Mouse (Mus musculus) embryonic facial prominence, embryonic 12.5 days (tissue): ENCODE results near the gene Ephb3. TPM values are rescaled to one million over a fixed set of nuclear protein-coding genes. Genes with fewer than 3 reads are reported as not detected.

Experiments used
- ATAC-seq: fragments of 200-750 bp; cut with Nextera tagmentation; 2 replicates; pipeline ENCODE4 v1.8.0; 2017; ENCODE audit not compliant: insufficient number of reproducible peaks, insufficient read depth, low FRiP score, low TSS enrichment
- H3K27ac ChIP-seq: fragments of 300-500 bp; sonication (generic); 2 replicates; pipeline ENCODE4 v1.5.1; 2016; ENCODE audit warnings: mild to moderate bottlenecking
- H3K27me3 ChIP-seq: fragments of 300-500 bp; sonication (generic); 2 replicates; pipeline ENCODE4 v1.6.1; 2016; ENCODE audit warnings: mild to moderate bottlenecking, moderate library complexity
- H3K36me3 ChIP-seq: fragments of 300-500 bp; sonication (generic); 2 replicates; pipeline ENCODE4 v1.6.1; 2016; ENCODE audit warnings: mild to moderate bottlenecking
- H3K4me1 ChIP-seq: fragments of 300-500 bp; sonication (generic); 2 replicates; pipeline ENCODE4 v1.6.1; 2016
- H3K4me2 ChIP-seq: fragments of 300-500 bp; sonication (generic); replicated peaks from 2 replicates; pipeline ENCODE4 v1.6.1; 2016; ENCODE audit warnings: mild to moderate bottlenecking, moderate library complexity
- H3K4me3 ChIP-seq: fragments of 300-500 bp; sonication (generic); 2 replicates; pipeline ENCODE4 v1.5.1; 2016; ENCODE audit warnings: mild to moderate bottlenecking
- H3K9ac ChIP-seq: fragments of 300-500 bp; sonication (generic); 2 replicates; pipeline ENCODE4 v1.6.1; 2016; ENCODE audit warnings: mild to moderate bottlenecking, moderate library complexity
- H3K9me3 ChIP-seq: fragments of 300-500 bp; sonication (generic); 2 replicates; pipeline ENCODE4 v1.6.1; 2016; ENCODE audit warnings: mild to moderate bottlenecking, moderate library complexity
- WGBS: fragments of 180-500 bp; shearing (Covaris S2); methylation state at CpG from one replicate; pipeline ENCODE4 v1.1.7; 2016; 5-methylcytosine and 5-hydroxymethylcytosine counted together
- polyA plus RNA-seq: library from polyadenylated mRNA; unstranded; fragments of >200 nt; fragmentation: Nextera tagmentation; extraction: Ambion mirVana; gene quantifications from 2 replicates; pipeline ENCODE4 v1.2.1, GENCODE M21; 2016

Gene Ephb3
- polyA plus RNA-seq, 1 experiment from 2014 or later, result 79.7 TPM

- H3K27ac ChIP-seq, result no peak overlapping the region
- H3K36me3 ChIP-seq, result peaks cover 29% of the 10 kb centered on the region
- H3K4me3 ChIP-seq, result no peak overlapping the region
- WGBS, result 70% methylated on average over 6 of the region's 6 CpGs
- no peak overlapping the region for H3K9ac ChIP-seq
- H3K27me3 ChIP-seq, result no peaks in the 10 kb centered on the region
- H3K4me2 ChIP-seq, result no peak overlapping the region
- ATAC-seq, result no peak
- no peaks in the 10 kb centered on the region for H3K9me3 ChIP-seq
- H3K4me1 ChIP-seq, result peaks cover 4% of the 10 kb centered on the region; the same call in 1 of the 2 replicates
Measured at GRCm38 (mm10) chr16:21226629-21227028, 22.1 kb downstream of the Ephb3 start.

DNA sequence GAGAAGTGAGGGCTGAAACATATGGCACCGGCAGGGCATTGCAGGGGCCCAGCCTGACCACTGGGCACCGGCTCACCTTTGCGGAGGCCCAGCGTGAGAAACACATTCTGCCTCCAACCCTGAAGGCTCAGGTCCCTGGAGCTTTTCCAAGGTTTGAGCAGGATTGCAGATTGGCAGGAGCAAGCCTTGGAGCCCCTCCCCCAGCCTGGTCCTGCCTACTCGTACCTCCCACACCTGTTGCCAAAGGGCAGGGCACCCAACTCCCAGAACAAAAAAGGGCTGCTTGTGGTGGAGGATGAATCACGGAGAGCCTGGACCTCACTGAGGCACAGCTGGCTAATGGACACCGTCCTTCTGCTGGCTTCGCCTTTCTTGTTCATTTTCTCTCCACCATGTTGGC lies 30.6 kb downstream of the Ephb3 start:
- Histone ChIP-seq H3K27me3 (no peaks in the 10 kb centered on the region), H3K9me3 (no peaks in the 10 kb centered on the region), H3K9ac (no peak overlapping the region), H3K4me1 (peaks cover 25% of the 10 kb centered on the region), H3K4me2 (no peak overlapping the region), H3K4me3 (no peak overlapping the region), H3K36me3 (no peaks in the 10 kb centered on the region), H3K27ac (no peak overlapping the region)
- no peak for ATAC-seq
- 70% methylated on average over 8 of the region's 8 CpGs for WGBS

DNA sequence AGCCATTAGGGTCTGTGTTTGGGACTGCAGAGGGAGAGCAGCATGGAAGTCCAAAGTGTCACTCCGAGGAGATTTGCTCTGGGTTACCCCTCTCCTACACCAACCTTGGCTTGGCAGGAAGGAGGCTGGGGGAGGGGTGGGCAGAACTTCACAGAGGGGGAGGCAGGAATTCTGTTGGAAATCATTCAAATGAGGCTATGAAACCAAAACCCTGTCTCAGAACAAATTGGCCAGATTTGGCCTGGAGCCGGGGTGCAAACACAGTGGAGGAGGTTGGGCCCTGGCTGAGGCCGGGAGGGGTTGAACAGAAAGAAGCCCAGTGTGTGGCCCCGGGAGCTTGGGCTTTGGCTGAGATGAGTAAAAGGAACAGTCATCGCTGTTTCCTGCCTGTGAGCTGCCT lies 34.2 kb downstream of the Ephb3 start:
- Histone ChIP-seq H3K9me3 (no peaks in the 10 kb centered on the region), H3K36me3 (no peaks in the 10 kb centered on the region), H3K4me3 (no peak overlapping the region), H3K27ac (peak overlapping the region; percentile 81), H3K9ac (no peak overlapping the region), H3K4me1 (peaks cover 50% of the 10 kb centered on the region), H3K4me2 (peak overlapping the region; percentile 9; the same call in 1 of the 2 replicates), H3K27me3 (no peaks in the 10 kb centered on the region)
- no peak for ATAC-seq
- WGBS, result 8% methylated on average over 5 of the region's 5 CpGs

- Histone ChIP-seq H3K4me2 (0 out of 2 replicates have a peak overlapping the region, but pooled peaks have one; percentile 3), H3K4me3 (no peak overlapping the region), H3K9ac (no peak overlapping the region; the same call in 1 of the 2 replicates), H3K27me3 (no peaks in the 10 kb centered on the region), H3K27ac (peak overlapping the region; percentile 81; the same call in 1 of the 2 replicates), H3K36me3 (no peaks in the 10 kb centered on the region), H3K4me1 (peaks cover 58% of the 10 kb centered on the region), H3K9me3 (no peaks in the 10 kb centered on the region)
- 40% methylated on average over 3 of the region's 3 CpGs for WGBS
- ATAC-seq, result no peak; the same call in 1 of the 2 replicates
Measured at GRCm38 (mm10) chr16:21240547-21240946, 36.0 kb downstream of the Ephb3 start.

- H3K4me1 ChIP-seq, result peaks cover 62% of the 10 kb centered on the region
- no peaks in the 10 kb centered on the region for H3K36me3 ChIP-seq
- no peak overlapping the region for H3K4me3 ChIP-seq
- no peak for ATAC-seq
- H3K9me3 ChIP-seq, result no peaks in the 10 kb centered on the region
- peak overlapping the region; percentile 81; the same call in 1 of the 2 replicates for H3K27ac ChIP-seq
- H3K9ac ChIP-seq, result no peak overlapping the region
- no peak overlapping the region for H3K4me2 ChIP-seq
- no peaks in the 10 kb centered on the region for H3K27me3 ChIP-seq
Measured at GRCm38 (mm10) chr16:21241030-21241429, 36.5 kb downstream of the Ephb3 start.

DNA sequence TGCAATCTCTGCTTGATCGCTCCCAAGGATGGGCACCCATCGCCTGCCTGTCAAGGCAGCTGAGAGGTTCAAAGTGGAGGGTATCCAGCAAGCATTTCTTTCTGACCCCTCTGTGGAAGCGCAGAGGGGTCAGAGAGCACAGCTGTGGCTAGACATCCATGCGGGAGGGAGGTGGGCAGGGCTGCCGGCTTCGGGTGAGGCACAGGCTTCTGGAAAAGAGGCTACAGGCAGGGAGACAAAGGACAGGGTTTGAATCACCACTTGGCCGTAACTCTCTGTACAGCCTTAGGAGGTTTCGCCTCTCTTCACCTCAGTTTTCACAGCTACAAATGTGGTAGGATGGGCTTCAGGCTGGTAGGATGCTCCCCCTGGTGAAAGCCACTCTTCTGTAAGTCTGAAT lies 38.4 kb downstream of the Ephb3 start:
- H3K27ac ChIP-seq, result no peak overlapping the region
- 20% methylated on average over 8 of the region's 8 CpGs for WGBS
- no peak overlapping the region for H3K4me3 ChIP-seq
- no peaks in the 10 kb centered on the region for H3K36me3 ChIP-seq
- H3K27me3 ChIP-seq, result no peaks in the 10 kb centered on the region
- H3K4me2 ChIP-seq, result no peak overlapping the region
- peaks cover 77% of the 10 kb centered on the region for H3K4me1 ChIP-seq
- no peaks in the 10 kb centered on the region for H3K9me3 ChIP-seq
- no peak overlapping the region for H3K9ac ChIP-seq
- no peak for ATAC-seq

DNA sequence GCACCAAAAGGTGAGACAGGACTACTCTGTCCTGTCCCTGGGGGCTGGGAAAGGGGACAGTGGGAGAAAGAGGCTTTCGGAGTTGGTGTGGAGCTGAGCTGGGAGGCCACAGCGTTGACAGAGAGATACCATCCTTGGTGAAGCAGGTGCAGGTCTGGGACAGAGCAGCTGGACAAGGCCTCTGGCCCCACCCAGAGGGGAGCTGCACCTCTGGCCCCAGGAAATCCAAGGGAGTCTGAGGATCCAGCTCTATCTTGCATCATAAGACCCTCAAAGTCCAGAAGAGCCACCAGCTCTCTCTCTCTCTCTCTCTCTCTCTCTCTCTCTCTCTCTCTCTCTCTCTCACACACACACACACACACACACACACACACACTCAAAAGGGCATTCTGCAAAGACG lies 40.2 kb downstream of the Ephb3 start:
- Histone ChIP-seq H3K27ac (no peak overlapping the region), H3K9me3 (no peaks in the 10 kb centered on the region), H3K36me3 (no peaks in the 10 kb centered on the region), H3K4me2 (no peak overlapping the region), H3K27me3 (no peaks in the 10 kb centered on the region), H3K4me1 (peaks cover 73% of the 10 kb centered on the region), H3K9ac (no peak overlapping the region), H3K4me3 (no peak overlapping the region)
- ATAC-seq, result no peak
- 68% methylated on average over 3 of the region's 3 CpGs for WGBS

GRCm38 (mm10) chr16:21245387-21245786 lies 40.8 kb downstream of the Ephb3 start:
- ATAC-seq, result no peak
- H3K9ac ChIP-seq, result no peak overlapping the region
- no peaks in the 10 kb centered on the region for H3K36me3 ChIP-seq
- H3K4me2 ChIP-seq, result peak overlapping the region; percentile 77
- H3K27me3 ChIP-seq, result no peaks in the 10 kb centered on the region
- H3K27ac ChIP-seq, result no peak overlapping the region
- peaks cover 67% of the 10 kb centered on the region for H3K4me1 ChIP-seq
- H3K9me3 ChIP-seq, result no peaks in the 10 kb centered on the region
- WGBS, result 14% methylated on average over 7 of the region's 7 CpGs
- H3K4me3 ChIP-seq, result no peak overlapping the region

- Histone ChIP-seq H3K9ac (peak overlapping the region; percentile 55), H3K27me3 (no peaks in the 10 kb centered on the region), H3K9me3 (no peaks in the 10 kb centered on the region), H3K36me3 (no peaks in the 10 kb centered on the region), H3K4me1 (peaks cover 61% of the 10 kb centered on the region), H3K4me2 (peak overlapping the region; percentile 77), H3K4me3 (peak overlapping the region; percentile 37), H3K27ac (peak overlapping the region; percentile 87)
- ATAC-seq, result peak; percentile 73
- under 1% methylated on average over 29 of the region's 29 CpGs for WGBS
Measured at GRCm38 (mm10) chr16:21245931-21246390, 41.4 kb downstream of the Ephb3 start.

- ATAC-seq, result peak; percentile 38
- Histone ChIP-seq H3K27me3 (no peaks in the 10 kb centered on the region), H3K27ac (peak overlapping the region; percentile 87), H3K4me2 (peak overlapping the region; percentile 77), H3K9me3 (no peaks in the 10 kb centered on the region), H3K4me3 (peak overlapping the region; percentile 37), H3K4me1 (peaks cover 59% of the 10 kb centered on the region), H3K36me3 (no peaks in the 10 kb centered on the region), H3K9ac (peak overlapping the region; percentile 55)
- WGBS, result 1% methylated on average over 28 of the region's 33 CpGs
Measured at GRCm38 (mm10) chr16:21246391-21247036, 42.0 kb downstream of the Ephb3 start.

GRCm38 (mm10) chr16:21247037-21247432 lies 42.5 kb downstream of the Ephb3 start:
- H3K4me2 ChIP-seq, result peak overlapping the region; percentile 77
- no peaks in the 10 kb centered on the region for H3K27me3 ChIP-seq
- H3K36me3 ChIP-seq, result no peaks in the 10 kb centered on the region
- H3K9ac ChIP-seq, result peak overlapping the region; percentile 55
- peak overlapping the region; percentile 37 for H3K4me3 ChIP-seq
- WGBS, result 3% methylated on average over 4 of the region's 4 CpGs
- no peak for ATAC-seq
- H3K4me1 ChIP-seq, result peaks cover 59% of the 10 kb centered on the region
- peak overlapping the region; percentile 87 for H3K27ac ChIP-seq
- no peaks in the 10 kb centered on the region for H3K9me3 ChIP-seq

DNA sequence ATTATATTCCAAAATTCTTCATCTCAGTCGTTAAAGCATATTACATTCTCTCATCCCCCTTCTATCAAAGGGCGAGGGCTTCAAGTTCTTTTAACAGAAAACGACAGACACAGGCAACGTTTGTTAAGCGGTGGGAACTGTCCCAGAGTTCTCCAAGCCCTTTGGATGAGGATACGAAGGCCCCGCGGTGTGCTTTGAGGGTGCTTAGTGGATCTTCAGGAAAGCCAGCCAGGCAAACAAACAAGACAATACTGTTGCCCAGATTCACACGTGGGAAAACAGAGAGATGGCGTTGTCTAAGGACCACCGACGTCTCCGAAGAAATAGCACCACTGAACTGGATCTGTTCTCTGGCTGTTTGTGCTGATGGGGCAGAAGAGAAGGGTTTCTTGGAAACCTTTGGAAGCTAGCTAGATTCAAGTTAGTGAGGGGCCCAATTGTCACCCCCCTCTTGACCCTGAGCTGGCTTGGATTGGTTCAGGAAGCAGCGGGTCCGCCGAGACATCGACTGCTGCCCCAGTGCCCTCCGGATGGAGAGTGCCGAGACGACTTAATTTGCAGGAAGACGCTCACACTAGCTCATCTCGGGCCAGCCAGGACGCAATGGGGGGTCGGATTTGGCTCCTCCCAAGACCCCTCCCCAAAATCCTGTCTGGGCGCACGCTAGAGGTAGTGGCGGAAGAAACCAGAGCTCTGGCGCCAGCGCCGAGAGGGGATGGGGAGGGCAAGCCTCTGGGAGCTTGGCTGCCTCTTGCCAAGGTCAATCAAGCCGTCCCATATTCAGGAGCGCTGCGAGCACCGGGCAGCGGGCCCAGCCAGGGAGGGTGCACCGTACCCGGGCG lies 43.5 kb downstream of the Ephb3 start:
- H3K27me3 ChIP-seq, result no peaks in the 10 kb centered on the region
- H3K36me3 ChIP-seq, result no peaks in the 10 kb centered on the region
- peaks cover 58% of the 10 kb centered on the region for H3K4me1 ChIP-seq
- H3K4me3 ChIP-seq, result peak overlapping the region; percentile 37
- peak overlapping the region; percentile 70 for H3K4me2 ChIP-seq
- WGBS, result 4% methylated on average over 38 of the region's 38 CpGs
- peak overlapping the region; percentile 1; the same call in 1 of the 2 replicates for H3K27ac ChIP-seq
- peak overlapping the region; percentile 39 for H3K9ac ChIP-seq
- no peaks in the 10 kb centered on the region for H3K9me3 ChIP-seq
- no peak for ATAC-seq
